Mouse (Mus musculus) brain, embryonic 14.5 days (tissue): ENCODE results near the gene Macf1.

ENCODE experiments used
- CTCF ChIP-seq: fragments of 200-500 bp; IDR thresholded peaks from 2 replicates; pipeline ENCODE4 v1.5.1; 2012; ENCODE audit warnings: inconsistent platforms, mild to moderate bottlenecking, moderate library complexity, borderline replicate concordance; ENCODE audit not compliant: insufficient read depth, insufficient read length; ENCODE audit errors: extremely low read depth
- POLR2A ChIP-seq: fragments of 200-500 bp; IDR thresholded peaks from 2 replicates; pipeline ENCODE4 v1.6.1; 2012; ENCODE audit warnings: mild to moderate bottlenecking, inconsistent platforms, borderline replicate concordance; ENCODE audit not compliant: poor library complexity, insufficient read depth, insufficient read length, severe bottlenecking; ENCODE audit errors: extremely low read depth

DNA sequence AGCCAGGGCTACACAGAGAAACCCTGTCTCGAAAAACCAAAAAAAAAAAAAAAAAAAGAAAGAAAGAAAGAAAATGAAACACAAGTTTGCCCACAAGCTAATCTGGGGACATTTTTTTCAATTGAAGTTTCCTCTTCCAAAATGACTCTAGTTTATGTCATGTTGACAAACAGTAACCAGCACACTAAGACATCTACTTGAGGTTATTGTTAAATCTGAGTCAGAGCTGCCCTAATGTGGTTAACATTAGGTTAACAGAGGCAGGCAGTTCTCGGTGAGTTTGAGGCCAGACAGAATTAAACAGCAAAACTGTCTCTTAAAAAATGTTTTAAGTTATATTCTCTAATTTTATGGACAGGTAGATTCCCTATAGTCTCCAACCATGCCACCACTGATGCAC, 72.9 kb downstream of the Macf1 start:
- TF ChIP-seq POLR2A (no peak), CTCF (no peak)
